Mouse (Mus musculus): ENCODE measurements around the gene Zcchc2.

Zcchc2 gene

DNA sequence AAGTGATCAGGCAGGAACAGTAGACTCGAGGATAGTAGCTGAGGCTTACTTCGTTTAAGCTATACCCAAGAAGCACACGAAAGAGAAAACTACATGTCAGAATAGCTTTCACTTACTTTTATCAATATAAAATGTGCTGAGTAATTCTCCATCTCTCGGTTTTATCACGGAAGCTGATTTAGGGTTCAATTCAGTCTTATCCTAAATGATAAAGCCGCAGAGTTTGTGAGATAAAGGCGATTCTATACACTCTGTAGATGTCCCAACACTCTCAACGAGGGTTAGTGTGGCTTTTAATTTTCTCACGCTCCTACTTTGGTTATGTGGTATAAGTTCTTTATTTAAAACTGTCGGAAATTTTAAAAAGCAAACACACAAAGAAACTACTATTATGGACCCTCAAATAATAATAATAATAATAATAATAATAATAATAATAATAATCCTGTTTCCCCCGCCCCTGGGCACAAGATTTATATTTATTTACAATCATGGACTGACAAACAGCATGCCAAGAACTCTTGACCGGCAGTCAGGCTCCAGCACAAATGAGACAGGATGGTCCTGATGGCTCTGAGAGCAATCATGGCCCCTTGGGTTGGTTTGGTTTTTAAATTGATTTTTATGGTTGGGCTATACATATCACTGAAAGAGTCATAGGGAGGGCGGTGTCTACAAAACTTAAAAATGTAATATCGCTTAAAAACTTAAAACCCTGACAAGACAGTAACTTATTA, 1.1 kb upstream of the Zcchc2 start:
- no peak for DNase-seq

DNA sequence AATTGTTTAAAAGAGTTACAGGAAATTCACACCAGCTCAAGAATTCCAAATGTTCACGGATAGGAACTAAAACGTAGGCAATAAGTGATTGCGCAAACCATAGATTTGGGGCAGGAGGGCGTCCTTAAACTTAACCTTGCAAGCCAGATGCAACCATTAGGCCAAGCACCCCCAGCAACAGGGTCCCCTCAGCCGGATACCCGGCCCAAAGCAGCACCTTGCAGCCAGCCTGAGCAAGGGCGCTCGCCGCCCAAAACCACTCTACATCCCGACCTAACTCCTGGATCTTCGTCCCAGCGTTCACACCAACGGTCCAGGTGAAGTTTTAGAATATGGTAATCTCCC, 594 bp upstream of the Zcchc2 start:
- DNase-seq = no peak

DNA sequence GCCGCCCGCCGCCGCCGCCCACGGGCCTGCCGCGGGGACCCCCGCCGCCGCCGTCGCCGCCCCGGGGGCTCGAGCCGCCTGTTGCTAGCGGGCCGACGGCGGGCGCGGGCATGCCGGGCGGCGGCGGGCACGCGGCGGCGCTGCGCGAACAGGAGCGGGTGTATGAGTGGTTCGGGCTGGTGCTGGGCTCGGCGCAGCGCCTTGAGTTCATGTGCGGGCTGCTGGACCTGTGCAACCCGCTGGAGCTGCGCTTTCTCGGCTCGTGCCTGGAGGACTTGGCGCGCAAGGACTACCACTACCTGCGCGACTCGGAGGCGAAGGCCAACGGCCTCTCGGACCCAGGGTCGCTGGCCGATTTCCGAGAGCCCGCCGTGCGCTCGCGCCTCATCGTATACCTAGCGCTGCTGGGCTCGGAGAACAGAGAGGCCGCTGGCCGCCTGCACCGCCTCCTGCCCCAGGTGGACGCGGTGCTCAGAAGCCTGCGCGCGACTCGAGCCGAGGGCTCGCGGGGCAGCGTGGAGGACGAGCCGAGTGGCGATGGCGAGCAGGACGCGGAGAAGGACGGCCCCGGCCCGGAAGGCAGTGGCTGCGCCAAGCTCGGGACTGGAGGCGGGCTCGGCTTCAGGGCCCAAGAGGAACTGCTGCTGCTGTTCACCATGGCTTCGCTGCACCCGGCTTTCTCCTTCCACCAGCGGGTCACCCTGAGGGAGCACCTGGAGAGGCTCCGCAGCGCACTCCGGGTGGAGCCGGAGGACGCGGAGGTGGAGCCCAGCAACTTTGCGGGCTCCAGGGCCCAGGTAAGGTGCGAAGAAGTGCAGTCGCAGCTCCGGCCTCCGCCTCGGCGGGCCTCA, 930 bp downstream of the Zcchc2 start:
- DNase-seq = peak; percentile 83

DNA sequence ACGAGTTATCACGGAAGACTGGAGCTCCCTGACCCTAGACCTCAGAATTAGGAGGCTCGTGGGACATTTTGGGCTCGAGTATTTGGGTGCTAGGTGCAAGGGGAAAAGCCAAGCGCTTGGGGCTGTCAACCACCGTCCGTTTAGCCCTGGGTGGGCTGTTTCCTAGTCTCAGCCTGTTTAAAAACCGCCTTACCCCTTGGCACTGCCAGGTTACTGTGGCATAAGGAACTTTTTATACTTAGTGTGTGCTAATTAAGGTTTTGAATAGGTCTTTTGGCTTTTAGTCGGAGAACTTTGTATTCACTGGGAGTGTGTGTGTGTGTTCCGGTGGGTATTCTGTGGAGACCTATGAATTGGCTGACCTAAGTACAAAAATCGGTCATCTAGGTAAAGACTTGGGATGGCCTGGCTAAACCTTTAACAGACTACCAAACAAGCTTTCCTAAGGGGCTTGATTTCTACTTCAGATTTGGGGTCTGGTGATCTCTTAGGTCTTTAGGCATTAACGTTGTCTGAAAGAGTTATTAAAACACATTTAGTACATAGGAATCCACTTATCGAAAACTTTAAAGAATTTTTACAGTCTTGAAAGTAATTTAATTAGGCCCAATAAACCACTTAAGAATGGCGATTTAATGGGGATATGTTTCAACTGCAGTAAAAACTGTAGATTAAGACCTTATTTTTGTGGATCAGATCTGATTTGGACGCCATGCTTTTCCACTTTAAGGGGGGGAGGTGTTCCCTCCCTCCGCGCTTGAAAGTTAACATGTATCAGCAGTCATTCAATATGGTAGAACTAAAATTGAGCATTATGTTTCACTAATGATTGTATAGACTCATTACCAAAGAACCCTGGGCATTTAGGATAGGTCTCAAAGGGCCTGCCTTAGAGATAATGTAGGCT, 2.0 kb downstream of the Zcchc2 start:
- DNase-seq = peak; percentile 16

DNA sequence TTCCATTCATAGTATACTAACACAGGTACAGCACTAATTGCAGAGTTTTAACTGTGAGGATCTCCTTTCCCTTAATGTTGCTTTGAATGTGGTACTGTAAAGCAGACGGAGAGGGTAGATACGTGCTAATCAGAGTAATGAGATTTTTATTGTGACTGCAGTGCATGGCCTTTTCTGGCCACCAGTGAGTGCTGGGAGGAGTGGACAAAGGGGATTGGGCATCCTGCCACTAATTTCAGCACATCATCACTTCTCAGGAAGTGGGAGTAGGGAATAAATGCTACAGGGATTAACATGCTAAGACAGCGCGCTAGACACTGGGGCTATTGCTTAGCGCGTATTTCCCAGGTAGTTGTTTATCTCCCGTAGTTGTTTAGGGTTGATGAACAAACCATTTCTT, 3.0 kb downstream of the Zcchc2 start:
- DNase-seq = peak; percentile 69

DNA sequence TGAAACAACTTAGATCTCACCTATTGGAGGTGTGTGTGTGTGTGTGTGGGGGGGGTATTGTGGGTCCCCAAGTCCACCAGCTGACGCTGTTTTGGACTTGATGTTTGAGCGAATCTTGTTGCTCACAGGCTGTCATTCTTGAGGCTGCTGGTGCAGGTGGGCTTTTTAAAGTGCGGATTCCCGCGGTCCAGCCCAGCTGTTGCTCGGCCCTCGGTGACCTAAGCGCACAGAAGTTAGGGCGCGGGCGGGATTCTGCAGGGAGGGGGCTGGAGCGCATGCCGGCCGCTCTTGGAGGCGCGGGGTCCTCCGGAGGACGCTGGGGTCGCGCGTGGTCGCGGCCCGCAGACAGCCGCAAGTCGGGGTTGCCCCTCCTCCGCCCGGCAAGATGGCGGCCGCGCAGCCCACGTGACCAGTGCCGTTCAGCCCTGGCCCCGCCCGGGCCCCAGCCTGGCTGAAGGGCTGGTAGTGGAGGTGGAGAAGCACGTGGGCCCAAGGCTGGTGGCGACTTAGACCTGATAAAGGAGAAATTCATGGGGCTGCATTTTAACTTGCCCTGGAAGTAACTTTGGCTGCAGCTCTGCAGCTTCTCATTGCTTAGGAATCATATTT, 3.5 kb downstream of the Zcchc2 start:
- DNase-seq = peak; percentile 92

DNA sequence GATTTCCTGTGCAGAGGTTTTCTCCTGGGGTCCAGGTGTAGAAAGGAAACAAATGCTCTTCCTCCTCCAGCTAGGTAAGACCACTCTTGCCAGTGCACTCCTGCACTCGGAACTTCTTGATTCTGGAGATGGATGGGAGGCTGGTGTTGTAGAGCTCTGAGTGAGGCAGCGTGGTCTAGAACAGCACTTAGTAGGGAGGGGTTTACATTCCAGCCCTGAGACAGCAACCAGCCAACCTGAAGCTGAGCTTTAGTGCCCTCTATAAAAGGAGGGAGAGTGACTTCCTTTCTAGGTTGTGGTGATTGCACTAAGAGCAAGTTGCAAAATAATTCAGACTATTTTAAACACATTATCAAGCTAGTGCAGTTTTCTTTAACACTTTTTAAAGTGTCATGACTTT, 5.8 kb downstream of the Zcchc2 start:
- no peak for DNase-seq

DNA sequence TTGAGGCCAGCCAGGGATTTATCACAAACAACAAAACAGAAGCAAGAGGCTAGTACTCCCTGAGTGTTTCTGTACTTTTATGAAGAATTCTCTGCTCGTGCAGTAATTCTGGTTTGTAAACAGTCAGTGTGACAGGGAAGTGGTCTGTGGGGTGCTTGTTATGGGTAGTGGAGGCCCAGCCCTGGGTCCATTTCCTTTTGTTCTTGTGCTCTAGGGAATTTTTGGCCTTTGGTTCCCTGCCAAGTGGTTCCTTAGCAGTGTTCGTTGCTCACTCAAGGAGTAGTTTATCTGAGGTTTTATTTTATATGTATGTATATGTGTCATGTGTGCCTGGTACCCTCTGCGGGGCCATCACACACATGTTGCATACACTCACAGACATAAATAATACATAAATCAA, 7.1 kb downstream of the Zcchc2 start:
- DNase-seq = peak; percentile 61

DNA sequence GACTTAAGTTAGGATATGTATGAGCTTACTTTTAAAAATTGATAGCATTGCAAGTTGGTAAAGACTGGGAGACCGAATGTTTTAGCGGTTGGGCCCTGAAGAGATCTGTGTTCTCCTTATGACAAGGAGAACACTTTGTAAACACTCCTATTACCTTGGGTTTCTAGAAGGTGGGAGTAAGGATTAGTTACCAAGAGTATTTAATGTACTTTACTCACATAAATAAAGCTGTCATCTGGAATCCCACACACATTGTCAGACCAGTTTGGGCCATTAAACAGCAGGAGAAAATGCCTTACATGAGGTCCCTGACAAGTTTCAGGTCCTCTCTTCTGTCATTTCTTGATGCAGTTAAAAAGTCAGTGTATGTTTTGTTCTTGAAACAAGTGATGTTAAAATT, 9.6 kb downstream of the Zcchc2 start:
- DNase-seq = no peak

DNA sequence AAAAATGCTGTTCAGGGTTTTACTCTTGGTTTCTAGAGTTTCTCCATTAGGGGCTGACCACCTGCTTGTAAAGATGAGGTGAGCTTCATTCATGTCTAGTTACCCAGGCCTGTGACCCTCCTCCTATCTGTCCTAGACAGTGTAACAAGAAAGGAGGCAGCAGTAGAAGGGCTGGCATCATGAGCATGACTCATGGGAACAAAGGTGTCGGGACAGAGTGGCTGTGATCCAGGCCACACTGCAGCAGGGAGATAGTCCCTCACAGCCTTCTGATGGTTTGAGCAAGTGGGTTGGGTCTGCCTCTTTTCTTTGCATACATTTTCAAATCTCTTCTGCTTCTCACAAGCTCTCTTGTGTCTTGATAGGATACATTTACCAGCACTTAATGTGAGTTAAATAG, 17.4 kb downstream of the Zcchc2 start:
- no peak for DNase-seq

DNA sequence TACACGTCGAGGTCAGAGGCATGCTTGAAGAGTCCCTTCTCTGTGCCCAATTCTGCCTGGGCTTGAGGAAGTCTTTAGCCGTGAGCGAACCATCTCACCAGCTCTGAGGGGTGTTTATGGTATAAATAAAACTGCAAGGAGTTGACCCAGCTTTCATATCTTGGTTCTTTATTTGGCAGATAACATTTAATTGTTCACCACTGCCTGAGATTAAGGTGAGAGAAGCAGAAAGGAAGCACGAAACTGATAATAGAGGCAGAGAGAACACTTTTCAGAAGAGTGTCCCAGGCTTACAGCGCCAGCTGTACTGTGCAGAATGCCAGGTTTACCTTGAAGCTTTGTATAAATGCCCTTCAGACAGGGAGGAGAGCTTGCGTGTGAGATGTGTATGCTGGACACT, 20.9 kb downstream of the Zcchc2 start:
- DNase-seq = no peak

DNA sequence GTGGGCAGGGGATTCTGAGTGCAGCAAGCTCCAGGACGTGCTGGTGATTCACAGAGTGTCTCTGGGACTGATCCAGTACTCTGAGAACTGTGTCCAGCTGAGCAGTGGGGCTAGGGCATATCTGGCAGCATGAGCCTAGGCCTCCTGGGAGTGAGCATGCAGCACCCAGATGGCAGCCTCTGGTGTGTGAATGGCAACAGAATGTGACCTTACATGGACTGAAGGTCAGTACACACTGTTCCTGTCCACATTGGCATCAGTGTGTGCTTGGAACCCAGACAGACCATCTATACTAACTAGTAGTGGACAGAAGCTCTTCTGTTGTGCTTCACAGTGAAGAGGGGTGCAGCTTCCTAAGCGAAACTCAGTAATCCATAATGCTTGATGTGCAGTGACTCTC, 23.6 kb downstream of the Zcchc2 start:
- DNase-seq = no peak

DNA sequence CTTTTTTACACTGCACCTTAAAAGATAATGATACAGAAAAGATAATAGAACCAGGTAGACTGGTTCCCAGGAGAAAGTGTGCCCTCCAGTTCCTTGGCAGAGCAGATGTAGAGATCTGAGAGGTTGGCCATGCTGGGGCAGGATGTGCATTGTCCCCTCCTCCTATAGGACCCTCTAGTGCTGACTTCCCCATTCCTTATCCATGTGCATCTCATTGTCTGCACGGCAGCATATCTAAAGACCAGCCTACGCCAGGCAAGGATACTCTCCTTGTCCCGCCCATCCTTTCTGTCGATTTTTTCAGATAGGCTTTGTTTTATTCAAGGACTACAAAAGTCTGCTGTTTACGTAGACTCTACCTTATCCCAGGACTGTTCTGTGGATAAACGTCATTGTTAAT, 26.1 kb downstream of the Zcchc2 start:
- DNase-seq = no peak

DNA sequence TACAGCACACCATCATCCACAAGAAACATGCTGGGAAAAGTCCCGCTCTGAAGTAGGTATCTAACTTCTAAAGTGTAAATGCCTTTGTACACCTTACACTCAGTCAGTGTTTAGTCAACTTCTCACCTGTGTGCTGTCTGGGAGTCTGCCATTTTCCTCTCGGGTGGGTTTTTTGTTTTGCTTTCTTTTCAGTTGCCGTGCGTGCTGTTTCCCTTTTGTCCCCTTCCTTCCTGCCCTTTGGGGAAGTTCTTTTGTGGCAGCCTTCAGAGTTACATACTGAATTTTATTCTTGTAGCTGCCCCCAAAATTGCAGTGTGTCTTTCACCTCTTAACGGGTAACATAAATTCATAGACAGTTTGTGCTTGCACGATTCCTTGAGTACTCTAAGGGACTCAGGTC, 29.6 kb downstream of the Zcchc2 start:
- no peak for DNase-seq

DNA sequence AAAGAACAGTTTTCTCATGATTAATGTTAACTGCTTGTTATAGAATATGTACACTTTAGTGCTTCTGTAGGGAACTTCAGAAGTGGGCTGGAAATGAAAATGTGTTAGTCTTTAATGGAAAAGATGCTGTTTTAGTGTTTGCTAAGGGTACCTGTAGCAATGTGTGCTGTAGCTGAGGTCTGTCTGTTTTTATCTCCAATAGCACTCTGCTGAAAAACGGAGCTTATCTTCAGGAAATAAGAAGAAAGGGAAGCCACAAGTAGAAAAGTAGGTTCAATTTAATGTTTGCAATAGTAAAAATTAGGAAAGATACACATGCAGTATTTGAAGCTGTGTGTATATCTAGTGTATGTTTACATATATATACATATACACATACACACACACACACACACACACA, 32.8 kb downstream of the Zcchc2 start:
- no peak for DNase-seq

DNA sequence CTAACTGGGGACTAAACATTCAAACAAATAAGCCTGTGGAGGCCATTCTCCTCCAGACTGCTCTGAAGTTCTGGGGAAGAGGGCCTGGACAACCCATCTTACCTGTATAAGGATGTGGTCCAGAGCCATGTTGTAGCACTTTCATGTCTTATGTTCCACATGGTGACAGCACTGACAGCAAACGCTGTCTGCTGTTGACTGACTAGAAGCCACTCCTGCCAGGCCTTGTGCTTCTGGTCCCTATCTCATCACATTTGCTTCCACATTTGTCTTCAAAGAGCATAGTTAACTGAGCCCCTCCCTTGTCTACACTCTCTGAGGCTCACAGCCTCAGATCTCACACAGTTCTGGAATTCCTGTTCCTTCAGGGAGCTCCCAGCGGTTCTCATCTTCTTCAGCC, 34.0 kb downstream of the Zcchc2 start:
- no peak for DNase-seq

DNA sequence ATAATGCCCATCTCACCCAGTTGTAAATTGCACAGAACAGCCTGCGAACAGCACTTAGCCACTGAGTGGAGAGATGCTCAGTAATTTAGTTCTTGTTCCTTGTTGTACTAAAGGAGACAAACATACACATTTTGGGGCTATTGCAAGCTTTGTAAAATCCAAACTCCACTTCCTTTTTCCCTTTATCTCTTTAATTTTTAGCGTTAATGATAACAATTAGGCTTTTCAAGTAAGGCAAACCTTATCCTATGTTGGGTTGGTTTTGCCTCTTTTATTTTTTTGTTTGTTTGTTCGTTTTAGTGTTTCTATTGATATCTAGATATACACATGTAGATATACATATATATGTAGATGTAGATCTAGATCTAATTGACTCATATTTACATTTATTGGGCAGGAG, 34.6 kb downstream of the Zcchc2 start:
- DNase-seq = no peak

DNA sequence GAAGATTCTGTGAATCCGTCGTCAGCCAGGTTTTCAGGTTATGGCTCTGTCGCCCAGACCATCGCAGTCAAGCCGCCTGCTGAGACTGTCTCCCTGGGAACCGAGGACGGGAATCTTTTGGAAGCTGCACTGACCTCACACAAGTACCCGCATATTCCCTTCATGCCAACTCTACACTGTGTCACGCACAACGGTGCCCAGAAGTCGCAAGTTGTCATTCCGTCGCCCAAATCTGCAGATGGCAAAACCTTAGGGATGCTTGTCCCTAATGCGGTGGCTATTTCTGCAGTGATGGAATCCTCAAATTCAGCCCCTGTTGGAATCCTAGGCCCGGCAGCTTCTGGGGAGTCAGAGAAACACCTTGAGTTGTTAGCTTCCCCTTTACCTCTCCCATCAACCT, 39.6 kb downstream of the Zcchc2 start:
- DNase-seq = no peak

DNA sequence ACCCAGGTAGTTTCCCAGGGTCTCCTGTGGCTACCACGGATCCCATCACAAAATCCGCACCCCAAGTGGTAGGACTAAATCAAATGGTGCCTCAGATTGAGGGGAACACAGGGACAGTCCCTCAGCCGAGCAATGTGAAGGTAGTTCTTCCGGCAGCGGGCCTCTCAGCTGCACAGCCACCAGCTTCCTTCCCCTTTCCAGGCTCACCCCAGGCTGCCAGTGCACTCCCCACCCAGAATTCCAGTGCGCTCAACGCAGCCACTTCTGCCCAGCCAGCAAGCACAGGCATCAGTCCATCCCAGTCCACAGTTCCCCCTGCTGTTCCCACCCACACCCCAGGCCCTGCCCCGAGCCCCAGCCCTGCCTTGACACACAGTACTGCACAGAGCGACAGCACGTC, 40.1 kb downstream of the Zcchc2 start:
- no peak for DNase-seq

DNA sequence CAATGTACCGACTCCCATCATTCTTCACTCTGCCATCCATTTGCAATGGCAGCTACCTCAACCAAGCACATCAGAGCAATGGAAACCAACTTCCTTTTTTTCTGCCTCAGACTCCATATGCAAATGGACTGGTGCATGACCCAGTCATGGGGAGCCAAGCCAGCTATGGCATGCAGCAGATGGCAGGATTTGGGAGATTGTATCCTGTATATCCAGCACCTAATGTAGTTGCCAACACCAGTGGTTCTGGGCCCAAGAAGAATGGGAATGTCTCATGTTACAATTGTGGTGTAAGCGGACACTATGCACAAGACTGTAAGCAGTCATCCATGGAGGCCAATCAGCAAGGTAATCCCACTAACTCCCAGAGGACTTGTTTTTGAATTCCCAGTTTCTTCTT, 40.7 kb downstream of the Zcchc2 start:
- no peak for DNase-seq

DNA sequence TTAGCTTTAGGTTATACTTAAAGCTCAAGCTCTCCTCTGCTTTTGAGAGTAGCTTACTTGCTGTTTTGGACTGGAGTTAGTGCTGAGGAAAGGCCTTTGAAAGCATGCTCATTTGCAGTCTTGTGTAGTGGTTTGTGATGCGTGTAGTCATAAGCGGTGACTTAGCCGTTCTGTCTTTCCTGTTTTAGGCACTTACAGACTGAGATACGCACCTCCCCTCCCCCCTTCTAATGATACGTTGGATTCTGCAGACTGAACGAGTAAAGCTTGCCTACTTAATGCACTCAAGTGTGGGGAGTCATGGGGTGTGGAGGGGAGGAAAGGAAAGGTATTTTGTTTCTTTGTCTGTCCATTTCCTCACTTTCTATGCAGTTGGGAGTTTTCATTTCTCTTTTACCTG, 41.7 kb downstream of the Zcchc2 start:
- DNase-seq = no peak

DNA sequence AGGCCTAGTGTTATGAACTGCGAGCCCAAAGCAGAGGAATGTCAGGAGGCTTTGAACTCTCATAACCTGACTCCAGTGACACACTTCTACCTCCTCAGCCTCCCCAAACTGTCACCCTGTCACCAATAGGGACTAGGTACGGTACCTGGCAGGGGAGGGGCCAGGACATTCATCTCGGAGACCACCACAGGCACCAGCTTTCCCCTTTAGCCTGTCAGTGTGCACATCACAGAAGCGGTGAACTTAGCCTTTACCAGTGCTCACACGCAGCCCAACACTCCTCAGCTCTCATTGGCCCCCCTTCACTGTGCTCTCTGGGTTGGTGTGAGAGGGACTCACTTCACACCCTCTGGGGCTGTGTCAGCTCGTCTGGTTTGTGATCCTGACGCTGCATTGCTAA, 44.6 kb downstream of the Zcchc2 start:
- no peak for DNase-seq

All from kidney, postnatal 10 days (tissue).